Mouse (Mus musculus): Measurements from ENCODE around the gene AC109138.7. TPM values are rescaled to one million over a fixed set of nuclear protein-coding genes. Genes with fewer than 3 reads are reported as not detected.

The AC109138.7 gene
- polyA plus RNA-seq, 1 experiment from 2014 or later = not detected

GRCm38 (mm10) chr19:4220416-4220815 is 6.3 kb downstream of the AC109138.7 start:
- H3K27me3 ChIP-seq (replicated peaks; ENCODE audit: control insufficient read depth, insufficient read depth, low read length) = peaks cover 10% of the 10 kb centered on the region
- H3K36me3 ChIP-seq (ENCODE audit: control insufficient read depth, insufficient read depth, low read length) = no peaks in the 10 kb centered on the region
- peak overlapping the region; percentile 7; the same call in 1 of the 2 replicates for H3K27ac ChIP-seq (ENCODE audit: low read depth, low read length)
- H3K9me3 ChIP-seq (ENCODE audit: control insufficient read depth, low read length) = no peaks in the 10 kb centered on the region
- H3K9ac ChIP-seq (ENCODE audit: low read depth, low read length) = no peak overlapping the region; the same call in 1 of the 2 replicates
- WGBS = 53% methylated on average over 4 of the region's 4 CpGs
- 0 out of 2 replicates have a peak, but pooled peaks have one; percentile 12 for ATAC-seq
- no peak overlapping the region for H3K4me2 ChIP-seq (ENCODE audit: low read length)
- peaks cover 19% of the 10 kb centered on the region for H3K4me1 ChIP-seq (ENCODE audit: control insufficient read depth, insufficient read depth, low read depth, low read length)
- no peak overlapping the region for H3K4me3 ChIP-seq (ENCODE audit: low read length)

DNA sequence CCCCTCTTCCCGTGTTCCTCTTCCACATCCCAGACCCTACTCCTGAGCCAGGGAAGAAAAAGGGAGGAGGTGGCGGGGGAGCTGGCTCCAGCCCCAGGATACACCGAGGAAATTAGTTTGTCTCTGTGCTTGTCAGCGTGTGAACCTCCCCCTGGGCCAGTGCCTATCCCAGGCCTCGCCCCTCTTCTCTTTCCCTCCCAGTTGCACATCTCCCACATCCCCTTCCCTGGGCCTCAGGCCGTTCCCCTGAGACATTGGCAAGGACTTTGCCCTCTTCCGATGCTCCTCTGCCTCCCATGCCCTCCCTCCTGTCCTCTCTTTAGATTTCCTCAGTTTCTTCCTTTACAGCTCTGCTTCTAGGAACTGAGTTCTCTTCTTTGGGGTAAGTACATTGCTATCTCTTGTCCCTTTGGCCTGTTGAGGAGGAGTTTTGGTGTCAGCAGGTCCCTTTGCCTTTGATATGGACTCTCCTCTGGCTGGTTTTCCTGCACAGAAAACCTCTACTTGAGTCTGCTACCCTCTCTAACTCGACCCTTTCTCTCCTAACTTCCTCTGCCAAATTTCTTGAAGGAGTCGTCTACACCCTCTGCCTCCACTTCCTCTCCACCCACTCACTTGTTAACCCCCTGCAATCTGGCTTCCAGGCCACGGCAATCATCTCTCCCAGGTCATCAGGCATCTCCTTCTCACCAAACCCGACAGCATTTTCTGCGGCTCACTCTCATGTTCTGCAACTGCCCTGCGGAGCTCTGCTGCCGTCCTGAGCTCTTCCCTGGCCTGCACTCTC is 7.0 kb downstream of the AC109138.7 start:
- Histone ChIP-seq H3K27me3 (replicated peaks; ENCODE audit: control insufficient read depth, insufficient read depth, low read length) (peaks cover 6% of the 10 kb centered on the region), H3K4me2 (ENCODE audit: low read length) (no peak overlapping the region), H3K27ac (ENCODE audit: low read depth, low read length) (peak overlapping the region; percentile 13; the same call in 1 of the 2 replicates), H3K4me1 (ENCODE audit: control insufficient read depth, insufficient read depth, low read depth, low read length) (peaks cover 17% of the 10 kb centered on the region), H3K9ac (ENCODE audit: low read depth, low read length) (no peak overlapping the region), H3K9me3 (ENCODE audit: control insufficient read depth, low read length) (no peaks in the 10 kb centered on the region), H3K4me3 (ENCODE audit: low read length) (no peak overlapping the region), H3K36me3 (ENCODE audit: control insufficient read depth, insufficient read depth, low read length) (no peaks in the 10 kb centered on the region)
- WGBS = 44% methylated on average over 13 of the region's 14 CpGs
- 0 out of 2 replicates have a peak, but pooled peaks have one; percentile 31 for ATAC-seq

DNA sequence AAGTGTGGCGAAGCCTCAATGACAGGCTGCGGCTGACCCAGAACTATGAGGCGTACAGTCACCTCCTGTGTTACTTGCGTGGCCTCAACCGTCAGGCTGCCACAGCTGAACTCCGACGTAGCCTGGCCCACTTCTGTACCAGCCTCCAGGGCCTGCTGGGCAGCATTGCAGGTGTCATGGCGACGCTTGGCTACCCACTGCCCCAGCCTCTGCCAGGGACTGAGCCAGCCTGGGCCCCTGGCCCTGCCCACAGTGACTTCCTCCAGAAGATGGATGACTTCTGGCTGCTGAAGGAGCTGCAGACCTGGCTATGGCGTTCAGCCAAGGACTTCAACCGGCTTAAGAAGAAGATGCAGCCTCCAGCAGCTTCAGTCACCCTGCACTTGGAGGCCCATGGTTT is 8.0 kb downstream of the AC109138.7 start:
- WGBS = 63% methylated on average over 11 of the region's 11 CpGs
- Histone ChIP-seq H3K9me3 (ENCODE audit: control insufficient read depth, low read length) (no peaks in the 10 kb centered on the region), H3K4me1 (ENCODE audit: control insufficient read depth, insufficient read depth, low read depth, low read length) (peaks cover 15% of the 10 kb centered on the region), H3K9ac (ENCODE audit: low read depth, low read length) (no peak overlapping the region), H3K36me3 (ENCODE audit: control insufficient read depth, insufficient read depth, low read length) (no peaks in the 10 kb centered on the region), H3K27ac (ENCODE audit: low read depth, low read length) (no peak overlapping the region), H3K4me2 (ENCODE audit: low read length) (no peak overlapping the region), H3K27me3 (replicated peaks; ENCODE audit: control insufficient read depth, insufficient read depth, low read length) (peaks cover under 1% of the 10 kb centered on the region), H3K4me3 (ENCODE audit: low read length) (no peak overlapping the region)
- ATAC-seq = peak; percentile 70

GRCm38 (mm10) chr19:4226779-4227178 is 12.6 kb downstream of the AC109138.7 start:
- H3K4me2 ChIP-seq (ENCODE audit: low read length) = no peak overlapping the region
- no peaks in the 10 kb centered on the region for H3K9me3 ChIP-seq (ENCODE audit: control insufficient read depth, low read length)
- WGBS = 90% methylated on average over 7 of the region's 7 CpGs
- no peak overlapping the region for H3K9ac ChIP-seq (ENCODE audit: low read depth, low read length)
- no peak overlapping the region for H3K27ac ChIP-seq (ENCODE audit: low read depth, low read length)
- no peak overlapping the region for H3K4me3 ChIP-seq (ENCODE audit: low read length)
- peaks cover 7% of the 10 kb centered on the region for H3K27me3 ChIP-seq (replicated peaks; ENCODE audit: control insufficient read depth, insufficient read depth, low read length)
- ATAC-seq = no peak
- H3K36me3 ChIP-seq (ENCODE audit: control insufficient read depth, insufficient read depth, low read length) = no peaks in the 10 kb centered on the region
- peaks cover 7% of the 10 kb centered on the region for H3K4me1 ChIP-seq (ENCODE audit: control insufficient read depth, insufficient read depth, low read depth, low read length)

- 75% methylated on average over 5 of the region's 5 CpGs for WGBS
- H3K4me2 ChIP-seq (ENCODE audit: low read length) = no peak overlapping the region
- H3K4me3 ChIP-seq (ENCODE audit: low read length) = no peak overlapping the region
- no peak overlapping the region for H3K27ac ChIP-seq (ENCODE audit: low read depth, low read length)
- peaks cover 7% of the 10 kb centered on the region for H3K4me1 ChIP-seq (ENCODE audit: control insufficient read depth, insufficient read depth, low read depth, low read length)
- no peak overlapping the region for H3K9ac ChIP-seq (ENCODE audit: low read depth, low read length)
- no peaks in the 10 kb centered on the region for H3K9me3 ChIP-seq (ENCODE audit: control insufficient read depth, low read length)
- no peak for ATAC-seq
- no peaks in the 10 kb centered on the region for H3K36me3 ChIP-seq (ENCODE audit: control insufficient read depth, insufficient read depth, low read length)
- peaks cover 7% of the 10 kb centered on the region for H3K27me3 ChIP-seq (replicated peaks; ENCODE audit: control insufficient read depth, insufficient read depth, low read length)
Observed at GRCm38 (mm10) chr19:4227446-4227845, 13.3 kb downstream of the AC109138.7 start.

GRCm38 (mm10) chr19:4227894-4228678 is 13.9 kb downstream of the AC109138.7 start:
- Histone ChIP-seq H3K4me2 (ENCODE audit: low read length) (no peak overlapping the region), H3K9me3 (ENCODE audit: control insufficient read depth, low read length) (no peaks in the 10 kb centered on the region), H3K4me3 (ENCODE audit: low read length) (no peak overlapping the region), H3K4me1 (ENCODE audit: control insufficient read depth, insufficient read depth, low read depth, low read length) (peaks cover 9% of the 10 kb centered on the region), H3K27me3 (replicated peaks; ENCODE audit: control insufficient read depth, insufficient read depth, low read length) (peaks cover 7% of the 10 kb centered on the region), H3K9ac (ENCODE audit: low read depth, low read length) (no peak overlapping the region), H3K27ac (ENCODE audit: low read depth, low read length) (no peak overlapping the region), H3K36me3 (ENCODE audit: control insufficient read depth, insufficient read depth, low read length) (no peaks in the 10 kb centered on the region)
- 18% methylated on average over 8 of the region's 8 CpGs for WGBS
- ATAC-seq = peak; percentile 25; the same call in 1 of the 2 replicates

DNA sequence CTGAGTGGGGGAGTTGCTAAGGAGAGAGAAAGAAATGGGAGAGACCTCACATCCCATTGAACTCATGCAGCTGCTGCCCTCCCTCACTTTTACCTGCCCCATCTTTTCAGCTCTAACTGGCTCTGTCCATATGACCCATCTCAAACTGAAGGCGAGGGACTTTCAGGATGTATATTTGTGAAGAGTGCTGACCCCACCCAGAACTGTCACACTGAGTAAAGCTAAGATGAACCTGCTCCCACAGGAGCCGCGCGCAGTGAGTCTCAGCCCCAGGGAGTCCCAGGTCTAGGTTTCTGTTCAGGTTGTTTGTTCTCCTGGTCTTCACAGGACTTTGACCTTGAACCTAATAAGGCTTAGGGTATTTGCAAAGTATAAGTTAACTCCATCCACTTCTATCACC is 14.7 kb downstream of the AC109138.7 start:
- no peak for ATAC-seq
- Histone ChIP-seq H3K9me3 (ENCODE audit: control insufficient read depth, low read length) (no peaks in the 10 kb centered on the region), H3K4me3 (ENCODE audit: low read length) (no peak overlapping the region), H3K4me2 (ENCODE audit: low read length) (no peak overlapping the region), H3K4me1 (ENCODE audit: control insufficient read depth, insufficient read depth, low read depth, low read length) (peaks cover 9% of the 10 kb centered on the region), H3K9ac (ENCODE audit: low read depth, low read length) (no peak overlapping the region), H3K27ac (ENCODE audit: low read depth, low read length) (no peak overlapping the region), H3K36me3 (ENCODE audit: control insufficient read depth, insufficient read depth, low read length) (no peaks in the 10 kb centered on the region), H3K27me3 (replicated peaks; ENCODE audit: control insufficient read depth, insufficient read depth, low read length) (peaks cover 7% of the 10 kb centered on the region)
- WGBS = 75% methylated on average over 4 of the region's 4 CpGs

DNA sequence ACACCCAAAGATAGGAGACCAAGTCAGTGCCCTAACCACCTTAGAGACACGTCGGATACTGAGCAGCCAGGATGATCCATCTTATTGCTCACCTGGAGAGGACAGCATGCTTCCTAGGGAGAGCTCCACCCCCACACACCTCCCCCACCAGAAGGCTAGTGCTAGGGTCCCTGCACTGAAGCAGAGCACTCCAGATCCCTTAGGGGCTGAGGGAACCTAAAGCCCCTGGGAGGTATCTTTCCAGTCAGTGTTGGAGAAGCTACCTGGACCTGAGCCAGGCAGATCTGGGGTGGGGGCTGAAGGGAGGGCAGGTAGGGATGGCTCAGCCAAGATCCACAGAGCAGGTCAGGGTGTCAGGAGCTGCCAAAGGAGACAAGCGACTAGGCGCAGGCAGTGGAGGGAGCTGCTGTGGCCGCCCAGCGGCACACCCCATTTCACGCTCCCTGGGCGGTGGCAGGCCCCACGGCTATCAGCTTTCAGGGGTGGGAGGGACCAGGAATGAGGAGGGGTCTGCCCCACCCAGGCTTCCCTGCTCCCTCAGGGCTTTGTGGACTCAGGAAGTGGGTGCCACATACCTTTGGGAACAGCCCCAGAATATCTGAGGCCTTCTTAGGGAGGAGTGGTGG is 15.4 kb downstream of the AC109138.7 start:
- WGBS = 44% methylated on average over 5 of the region's 9 CpGs
- no peaks in the 10 kb centered on the region for H3K36me3 ChIP-seq (ENCODE audit: control insufficient read depth, insufficient read depth, low read length)
- peaks cover 7% of the 10 kb centered on the region for H3K27me3 ChIP-seq (replicated peaks; ENCODE audit: control insufficient read depth, insufficient read depth, low read length)
- no peak overlapping the region for H3K9ac ChIP-seq (ENCODE audit: low read depth, low read length)
- ATAC-seq = no peak
- H3K9me3 ChIP-seq (ENCODE audit: control insufficient read depth, low read length) = no peaks in the 10 kb centered on the region
- H3K4me3 ChIP-seq (ENCODE audit: low read length) = no peak overlapping the region
- H3K27ac ChIP-seq (ENCODE audit: low read depth, low read length) = no peak overlapping the region
- H3K4me1 ChIP-seq (ENCODE audit: control insufficient read depth, insufficient read depth, low read depth, low read length) = peaks cover 9% of the 10 kb centered on the region
- H3K4me2 ChIP-seq (ENCODE audit: low read length) = no peak overlapping the region

DNA sequence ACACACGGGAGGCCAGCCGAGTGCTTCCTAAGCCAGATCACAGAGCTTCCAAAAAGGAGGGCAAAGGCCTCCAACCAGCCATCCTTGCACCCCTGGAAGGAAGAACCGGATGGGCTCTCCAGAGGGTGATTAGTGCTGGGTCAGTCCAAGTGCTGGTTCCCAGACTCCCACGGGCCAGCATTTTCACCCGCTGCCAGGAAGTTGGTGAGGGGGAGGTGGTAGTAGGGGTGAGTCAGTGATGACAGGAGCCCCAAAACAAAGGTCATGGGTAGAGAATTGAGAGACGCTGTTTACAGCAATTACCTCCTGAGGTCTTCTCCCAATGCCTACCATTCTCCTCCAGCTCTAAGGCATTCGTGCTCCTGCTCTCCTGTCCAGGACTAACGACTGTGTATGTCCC is 16.3 kb downstream of the AC109138.7 start:
- no peaks in the 10 kb centered on the region for H3K36me3 ChIP-seq (ENCODE audit: control insufficient read depth, insufficient read depth, low read length)
- ATAC-seq = no peak
- peaks cover 7% of the 10 kb centered on the region for H3K27me3 ChIP-seq (replicated peaks; ENCODE audit: control insufficient read depth, insufficient read depth, low read length)
- 72% methylated on average over 8 of the region's 8 CpGs for WGBS
- no peak overlapping the region for H3K27ac ChIP-seq (ENCODE audit: low read depth, low read length)
- peaks cover 9% of the 10 kb centered on the region for H3K4me1 ChIP-seq (ENCODE audit: control insufficient read depth, insufficient read depth, low read depth, low read length)
- H3K9me3 ChIP-seq (ENCODE audit: control insufficient read depth, low read length) = no peaks in the 10 kb centered on the region
- no peak overlapping the region for H3K4me3 ChIP-seq (ENCODE audit: low read length)
- no peak overlapping the region for H3K9ac ChIP-seq (ENCODE audit: low read depth, low read length)
- H3K4me2 ChIP-seq (ENCODE audit: low read length) = no peak overlapping the region
